Mouse (Mus musculus): Measurements from ENCODE around the gene Bpgm. TPM values are rescaled to one million over a fixed set of nuclear protein-coding genes. Genes with fewer than 3 reads are reported as not detected.

Gene Bpgm
- total and polyA plus RNA-seq, 2 experiments from 2014 or later, result 49.6 to 70.3 TPM

- H3K9me3 ChIP-seq (ENCODE audit: low read length), result no peaks in the 10 kb centered on the region
- 88% methylated on average over 1 of the region's 1 CpGs for WGBS
- H3K4me2 ChIP-seq (ENCODE audit: low read depth), result no peak overlapping the region
- no peaks in the 10 kb centered on the region for H3K27me3 ChIP-seq (ENCODE audit: insufficient read depth, low read length)
- H3K27ac ChIP-seq (ENCODE audit: low read depth, low read length), result no peak overlapping the region
- H3K4me1 ChIP-seq (ENCODE audit: insufficient read depth), result no peaks in the 10 kb centered on the region
- ATAC-seq, result no peak
- no peaks in the 10 kb centered on the region for H3K36me3 ChIP-seq (ENCODE audit: insufficient read depth)
- TF ChIP-seq CTCF (IDR thresholded peaks at IDR 0.05; ENCODE audit: low read depth), result no peak
- DNase-seq, result no peak
- H3K4me3 ChIP-seq (ENCODE audit: low read depth, low read length), result no peak overlapping the region
- H3K9ac ChIP-seq, result no peak overlapping the region
These were observed 49.5 kb downstream of the Bpgm start for GRCm38 (mm10) chr6:34525499-34525924.

DNA sequence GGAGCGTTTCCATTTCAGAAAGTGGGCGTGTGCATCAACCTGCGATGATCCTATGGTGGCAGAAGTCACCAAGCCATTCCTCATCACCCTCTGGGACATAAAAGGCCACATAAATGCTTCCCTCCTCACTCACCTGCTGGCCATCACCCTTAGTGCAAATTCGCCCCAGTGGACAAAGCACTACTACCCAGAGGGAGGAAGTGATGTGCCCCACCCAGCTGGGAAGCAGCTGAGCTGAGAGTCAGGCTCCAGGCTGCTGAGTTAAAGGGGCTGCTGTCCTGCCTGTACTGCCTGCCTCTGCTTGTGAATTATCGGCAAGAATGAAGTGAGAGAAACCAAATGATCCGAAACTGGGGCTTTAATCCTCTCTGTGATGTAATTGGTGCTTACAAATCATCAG, 49.9 kb downstream of the Bpgm start:
- Histone ChIP-seq H3K9ac (no peak overlapping the region), H3K36me3 (ENCODE audit: insufficient read depth) (no peaks in the 10 kb centered on the region), H3K4me1 (ENCODE audit: insufficient read depth) (no peaks in the 10 kb centered on the region), H3K27me3 (ENCODE audit: insufficient read depth, low read length) (no peaks in the 10 kb centered on the region), H3K9me3 (ENCODE audit: low read length) (no peaks in the 10 kb centered on the region), H3K4me2 (ENCODE audit: low read depth) (no peak overlapping the region), H3K4me3 (ENCODE audit: low read depth, low read length) (no peak overlapping the region), H3K27ac (ENCODE audit: low read depth, low read length) (no peak overlapping the region)
- DNase-seq, result no peak
- TF ChIP-seq CTCF (IDR thresholded peaks at IDR 0.05; ENCODE audit: low read depth), result no peak
- ATAC-seq, result no peak
- WGBS, result 78% methylated on average over 6 of the region's 6 CpGs

DNA sequence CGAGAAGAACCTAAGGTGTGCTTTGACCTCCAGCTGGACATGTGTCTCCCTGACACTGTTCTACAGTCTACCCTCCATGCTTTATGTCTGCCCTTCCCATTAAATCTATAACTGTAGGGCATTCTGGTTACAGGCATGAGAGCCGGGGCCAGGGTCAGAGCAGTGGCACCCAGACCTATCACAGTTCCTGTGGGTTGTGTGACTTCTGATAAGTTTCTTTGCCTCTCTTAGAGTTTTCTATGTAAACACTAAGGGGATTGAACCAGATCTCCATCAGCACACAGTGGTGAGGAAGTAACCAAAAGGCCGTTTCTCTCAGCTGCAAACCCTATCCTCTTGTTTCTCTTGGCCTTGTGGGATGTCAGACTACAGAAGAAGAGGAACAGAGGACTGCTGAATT, 50.4 kb downstream of the Bpgm start:
- no peaks in the 10 kb centered on the region for H3K27me3 ChIP-seq (ENCODE audit: insufficient read depth, low read length)
- no peak overlapping the region for H3K27ac ChIP-seq (ENCODE audit: low read depth, low read length)
- ATAC-seq (no peak), DNase-seq (no peak)
- TF ChIP-seq CTCF (IDR thresholded peaks at IDR 0.05; ENCODE audit: low read depth), result no peak
- H3K4me3 ChIP-seq (ENCODE audit: low read depth, low read length), result no peak overlapping the region
- H3K9me3 ChIP-seq (ENCODE audit: low read length), result no peaks in the 10 kb centered on the region
- H3K4me1 ChIP-seq (ENCODE audit: insufficient read depth), result no peaks in the 10 kb centered on the region
- no peaks in the 10 kb centered on the region for H3K36me3 ChIP-seq (ENCODE audit: insufficient read depth)
- WGBS, result 89% methylated on average over 3 of the region's 3 CpGs
- no peak overlapping the region for H3K4me2 ChIP-seq (ENCODE audit: low read depth)
- no peak overlapping the region for H3K9ac ChIP-seq

DNA sequence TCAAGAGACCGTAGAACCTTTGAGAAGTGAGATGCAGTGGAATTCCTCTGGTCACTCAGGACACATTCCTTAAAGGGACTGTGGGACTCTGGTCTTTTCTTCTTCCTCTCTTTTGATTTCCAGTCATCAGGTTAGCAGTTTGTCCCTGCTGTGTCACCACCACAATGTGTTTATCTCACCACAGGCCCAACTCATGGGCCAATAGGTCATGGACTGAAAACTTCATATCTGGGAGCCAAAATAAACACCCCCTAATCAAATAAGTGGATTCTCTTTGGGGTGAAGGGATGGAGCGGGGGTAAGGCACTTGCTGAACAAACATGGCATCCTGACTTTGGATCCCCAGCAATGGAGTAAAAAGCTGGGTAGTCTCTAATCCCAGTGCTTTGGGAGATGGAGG, 52.1 kb downstream of the Bpgm start:
- H3K27ac ChIP-seq (ENCODE audit: low read depth, low read length), result no peak overlapping the region
- H3K4me1 ChIP-seq (ENCODE audit: insufficient read depth), result no peaks in the 10 kb centered on the region
- H3K9me3 ChIP-seq (ENCODE audit: low read length), result no peaks in the 10 kb centered on the region
- no peaks in the 10 kb centered on the region for H3K36me3 ChIP-seq (ENCODE audit: insufficient read depth)
- H3K9ac ChIP-seq, result no peak overlapping the region
- H3K4me2 ChIP-seq (ENCODE audit: low read depth), result no peak overlapping the region
- no peaks in the 10 kb centered on the region for H3K27me3 ChIP-seq (ENCODE audit: insufficient read depth, low read length)
- no peak overlapping the region for H3K4me3 ChIP-seq (ENCODE audit: low read depth, low read length)
- DNase-seq (no peak), ATAC-seq (no peak)
- TF ChIP-seq CTCF (IDR thresholded peaks at IDR 0.05; ENCODE audit: low read depth), result no peak
- 91% methylated on average over 2 of the region's 2 CpGs for WGBS

DNA sequence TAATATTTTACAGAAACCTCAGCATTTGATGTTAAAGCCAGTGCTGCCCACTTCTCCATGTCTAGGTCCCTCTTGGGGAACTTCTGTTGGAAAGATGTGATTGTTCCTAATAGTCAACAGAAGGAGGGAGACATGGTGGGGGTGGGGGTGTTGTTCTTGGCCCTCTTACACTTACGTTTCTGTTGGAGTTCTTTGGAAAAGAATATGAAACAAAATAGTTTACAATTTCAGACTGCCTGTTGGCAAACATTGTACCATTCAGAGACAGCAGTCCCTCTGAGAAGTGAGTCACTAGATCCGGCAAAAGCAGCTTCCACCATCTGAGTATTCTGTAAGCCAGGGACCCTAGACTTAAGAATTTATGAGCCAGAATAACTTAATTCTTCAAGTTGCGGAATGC, 54.0 kb downstream of the Bpgm start:
- no peaks in the 10 kb centered on the region for H3K27me3 ChIP-seq (ENCODE audit: insufficient read depth, low read length)
- H3K4me1 ChIP-seq (ENCODE audit: insufficient read depth), result no peaks in the 10 kb centered on the region
- no peak overlapping the region for H3K4me3 ChIP-seq (ENCODE audit: low read depth, low read length)
- no peak overlapping the region for H3K4me2 ChIP-seq (ENCODE audit: low read depth)
- ATAC-seq, result no peak
- no peak for TF ChIP-seq CTCF (IDR thresholded peaks at IDR 0.05; ENCODE audit: low read depth)
- no peak for DNase-seq
- no peak overlapping the region for H3K9ac ChIP-seq
- H3K9me3 ChIP-seq (ENCODE audit: low read length), result no peaks in the 10 kb centered on the region
- no peaks in the 10 kb centered on the region for H3K36me3 ChIP-seq (ENCODE audit: insufficient read depth)
- H3K27ac ChIP-seq (ENCODE audit: low read depth, low read length), result no peak overlapping the region
- 71% methylated on average over 3 of the region's 3 CpGs for WGBS

GRCm38 (mm10) chr6:34533055-34533454, 57.0 kb downstream of the Bpgm start:
- H3K4me1 ChIP-seq (ENCODE audit: insufficient read depth), result no peaks in the 10 kb centered on the region
- H3K27ac ChIP-seq (ENCODE audit: low read depth, low read length), result no peak overlapping the region
- no peak overlapping the region for H3K4me2 ChIP-seq (ENCODE audit: low read depth)
- H3K9me3 ChIP-seq (ENCODE audit: low read length), result no peaks in the 10 kb centered on the region
- H3K36me3 ChIP-seq (ENCODE audit: insufficient read depth), result no peaks in the 10 kb centered on the region
- H3K9ac ChIP-seq, result no peak overlapping the region
- no peak for ATAC-seq
- H3K4me3 ChIP-seq (ENCODE audit: low read depth, low read length), result no peak overlapping the region
- H3K27me3 ChIP-seq (ENCODE audit: insufficient read depth, low read length), result no peaks in the 10 kb centered on the region
- 91% methylated on average over 1 of the region's 1 CpGs for WGBS
- TF ChIP-seq CTCF (IDR thresholded peaks at IDR 0.05; ENCODE audit: low read depth), result no peak
- no peak for DNase-seq

- WGBS, result 82% methylated on average over 5 of the region's 5 CpGs
- Histone ChIP-seq H3K27me3 (ENCODE audit: insufficient read depth, low read length) (no peaks in the 10 kb centered on the region), H3K9ac (no peak overlapping the region), H3K4me1 (ENCODE audit: insufficient read depth) (no peaks in the 10 kb centered on the region), H3K4me3 (ENCODE audit: low read depth, low read length) (no peak overlapping the region), H3K4me2 (ENCODE audit: low read depth) (no peak overlapping the region), H3K36me3 (ENCODE audit: insufficient read depth) (no peaks in the 10 kb centered on the region), H3K9me3 (ENCODE audit: low read length) (no peaks in the 10 kb centered on the region), H3K27ac (ENCODE audit: low read depth, low read length) (no peak overlapping the region)
- no peak for TF ChIP-seq CTCF (IDR thresholded peaks at IDR 0.05; ENCODE audit: low read depth)
- ATAC-seq (no peak), DNase-seq (no peak)
These were observed 57.9 kb downstream of the Bpgm start for GRCm38 (mm10) chr6:34533896-34534295.

DNA sequence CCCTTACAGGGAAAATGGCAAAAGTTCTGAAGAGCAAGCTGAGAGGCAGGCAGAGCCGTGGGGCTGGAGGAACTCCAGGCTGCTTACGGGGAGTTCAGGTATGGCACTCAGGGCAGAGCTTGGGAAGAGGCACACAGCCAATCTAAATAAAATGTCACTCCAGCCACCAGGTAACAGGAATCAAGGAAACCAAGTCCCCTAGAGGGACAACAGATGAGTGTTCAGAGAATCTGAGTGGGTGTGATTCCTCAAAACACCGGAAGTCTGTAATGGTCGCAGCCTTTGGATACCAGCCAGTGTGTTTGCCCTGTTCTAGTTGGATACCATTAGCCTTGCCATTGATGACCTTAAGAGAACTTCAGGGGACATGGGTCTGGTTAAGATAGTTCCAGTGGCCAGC, 66.9 kb downstream of the Bpgm start:
- TF ChIP-seq CTCF (IDR thresholded peaks at IDR 0.05; ENCODE audit: low read depth), result no peak
- ATAC-seq (no peak), DNase-seq (no peak)
- Histone ChIP-seq H3K36me3 (ENCODE audit: insufficient read depth) (no peaks in the 10 kb centered on the region), H3K27ac (ENCODE audit: low read depth, low read length) (no peak overlapping the region), H3K4me3 (ENCODE audit: low read depth, low read length) (no peak overlapping the region), H3K9me3 (ENCODE audit: low read length) (no peaks in the 10 kb centered on the region), H3K9ac (no peak overlapping the region), H3K4me1 (ENCODE audit: insufficient read depth) (no peaks in the 10 kb centered on the region), H3K27me3 (ENCODE audit: insufficient read depth, low read length) (no peaks in the 10 kb centered on the region), H3K4me2 (ENCODE audit: low read depth) (no peak overlapping the region)
- 80% methylated on average over 4 of the region's 4 CpGs for WGBS
